Mouse (Mus musculus): ENCODE data around the gene Foxn3.

DNA sequence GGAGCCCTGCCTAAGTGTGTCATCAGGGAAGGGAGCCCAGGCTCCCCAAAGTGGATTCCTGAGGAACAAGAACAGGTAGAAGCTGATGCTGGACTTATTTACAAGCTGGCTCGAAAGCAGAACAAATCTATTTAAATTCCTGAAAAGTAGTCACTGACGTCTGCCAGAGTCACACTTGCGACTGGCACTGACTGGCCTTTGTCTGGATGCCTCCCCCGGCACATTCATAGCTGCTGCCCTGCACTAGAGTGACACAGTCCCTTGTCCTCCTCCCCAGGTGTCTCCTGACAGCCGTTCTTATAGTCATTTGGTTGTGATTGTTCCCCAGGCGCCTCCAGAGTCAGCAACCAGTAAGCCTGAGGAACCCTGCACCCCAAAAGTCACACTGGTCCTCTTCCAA, 259.8 kb downstream of the Foxn3 start:
- TF ChIP-seq CTCF (IDR thresholded peaks at IDR 0.05; ENCODE audit: low read depth, low read length), result no peak
- no peak for TF ChIP-seq EP300 (IDR thresholded peaks at IDR 0.05; ENCODE audit: insufficient read depth, low read depth, low read length)

Data from ES-Bruce4 (cell line).